Mouse (Mus musculus) lung, embryonic 15.5 days (tissue): ENCODE measurements at regions not wholly inside any gene's neighbourhood (a gene's known extent, or its start where the extent isn't known, plus 50 kb on each side); places are given as distances from the start of the nearest gene placed in this dataset.

Source experiments
- ATAC-seq: fragments of 200-750 bp; cut with Nextera tagmentation; 2 replicates; pipeline ENCODE4 v1.8.0; 2017; ENCODE audit warnings: moderate number of reproducible peaks, borderline replicate concordance; ENCODE audit not compliant: low FRiP score, low TSS enrichment; ENCODE audit errors: extremely low read depth
- H3K27ac ChIP-seq: fragments of 300-500 bp; sonication (generic); 2 replicates; pipeline ENCODE4 v1.5.1; 2015; ENCODE audit warnings: moderate library complexity, mild to moderate bottlenecking, inconsistent platforms
- H3K27me3 ChIP-seq: fragments of 300-500 bp; sonication (generic); 2 replicates; pipeline ENCODE4 v1.6.1; 2015; ENCODE audit warnings: inconsistent platforms
- H3K36me3 ChIP-seq: fragments of 300-500 bp; sonication (generic); 2 replicates; pipeline ENCODE4 v1.6.1; 2015; ENCODE audit warnings: inconsistent platforms
- H3K4me1 ChIP-seq: fragments of 300-500 bp; sonication (generic); 2 replicates; pipeline ENCODE4 v1.6.1; 2015; ENCODE audit warnings: inconsistent platforms
- H3K4me2 ChIP-seq: fragments of 300-500 bp; sonication (generic); 2 replicates; pipeline ENCODE4 v1.6.1; 2015; ENCODE audit warnings: inconsistent platforms, mild to moderate bottlenecking, moderate library complexity
- H3K4me3 ChIP-seq: fragments of 300-500 bp; sonication (generic); 2 replicates; pipeline ENCODE4 v1.5.1; 2015; ENCODE audit warnings: mild to moderate bottlenecking, inconsistent platforms
- H3K9ac ChIP-seq: fragments of 300-500 bp; sonication (generic); 2 replicates; pipeline ENCODE4 v1.6.1; 2015; ENCODE audit warnings: inconsistent platforms
- H3K9me3 ChIP-seq: fragments of 300-500 bp; sonication (generic); 2 replicates; pipeline ENCODE4 v1.6.1; 2016; ENCODE audit warnings: inconsistent platforms
- WGBS: fragments of 180-500 bp; shearing (Covaris S2); methylation state at CpG from one replicate; pipeline ENCODE4 v1.1.7; 2015; 5-methylcytosine and 5-hydroxymethylcytosine counted together

- no peak overlapping the region for H3K9ac ChIP-seq
- no peaks in the 10 kb centered on the region for H3K36me3 ChIP-seq
- no peaks in the 10 kb centered on the region for H3K27me3 ChIP-seq
- H3K27ac ChIP-seq = no peak overlapping the region
- 14% methylated on average over 4 of the region's 4 CpGs for WGBS
- no peak overlapping the region for H3K4me3 ChIP-seq
- no peak for ATAC-seq
- no peaks in the 10 kb centered on the region for H3K9me3 ChIP-seq
- peaks cover 5% of the 10 kb centered on the region; the same call in 1 of the 2 replicates for H3K4me1 ChIP-seq
- no peak overlapping the region for H3K4me2 ChIP-seq
Observed at GRCm38 (mm10) chr7:72474751-72475150, 168.3 kb upstream of the Mctp2 start.

- no peak overlapping the region for H3K27ac ChIP-seq
- peaks cover 5% of the 10 kb centered on the region; the same call in 1 of the 2 replicates for H3K4me1 ChIP-seq
- WGBS = 84% methylated on average over 1 of the region's 1 CpGs
- no peak overlapping the region for H3K4me3 ChIP-seq
- H3K9ac ChIP-seq = no peak overlapping the region
- no peak for ATAC-seq
- H3K9me3 ChIP-seq = no peaks in the 10 kb centered on the region
- H3K36me3 ChIP-seq = no peaks in the 10 kb centered on the region
- no peaks in the 10 kb centered on the region for H3K27me3 ChIP-seq
- H3K4me2 ChIP-seq = no peak overlapping the region
Observed at GRCm38 (mm10) chr7:72478936-72479335, 172.5 kb upstream of the Mctp2 start.

GRCm38 (mm10) chr7:72481275-72481674, 174.9 kb upstream of the Mctp2 start:
- no peak overlapping the region for H3K4me3 ChIP-seq
- WGBS = 85% methylated on average over 2 of the region's 2 CpGs
- H3K9me3 ChIP-seq = no peaks in the 10 kb centered on the region
- H3K9ac ChIP-seq = no peak overlapping the region
- H3K27ac ChIP-seq = no peak overlapping the region
- ATAC-seq = no peak
- no peaks in the 10 kb centered on the region for H3K4me1 ChIP-seq
- H3K36me3 ChIP-seq = no peaks in the 10 kb centered on the region
- no peaks in the 10 kb centered on the region for H3K27me3 ChIP-seq
- no peak overlapping the region for H3K4me2 ChIP-seq

- H3K36me3 ChIP-seq = no peaks in the 10 kb centered on the region
- no peaks in the 10 kb centered on the region for H3K4me1 ChIP-seq
- H3K4me3 ChIP-seq = no peak overlapping the region
- no peaks in the 10 kb centered on the region for H3K9me3 ChIP-seq
- no peak for ATAC-seq
- H3K4me2 ChIP-seq = no peak overlapping the region
- H3K27me3 ChIP-seq = no peaks in the 10 kb centered on the region
- H3K27ac ChIP-seq = no peak overlapping the region
- H3K9ac ChIP-seq = no peak overlapping the region
Observed at GRCm38 (mm10) chr7:72490161-72490560, 183.8 kb upstream of the Mctp2 start.

GRCm38 (mm10) chr7:72493292-72493691, 186.9 kb upstream of the Mctp2 start:
- Histone ChIP-seq H3K36me3 (no peaks in the 10 kb centered on the region), H3K9me3 (no peaks in the 10 kb centered on the region), H3K4me2 (no peak overlapping the region), H3K9ac (no peak overlapping the region), H3K27me3 (no peaks in the 10 kb centered on the region), H3K4me1 (no peaks in the 10 kb centered on the region), H3K4me3 (no peak overlapping the region), H3K27ac (no peak overlapping the region)
- ATAC-seq = no peak

GRCm38 (mm10) chr7:72496933-72497631, 190.7 kb upstream of the Mctp2 start:
- WGBS = 46% methylated on average over 7 of the region's 7 CpGs
- H3K4me1 ChIP-seq = no peaks in the 10 kb centered on the region
- H3K9me3 ChIP-seq = no peaks in the 10 kb centered on the region
- H3K4me2 ChIP-seq = no peak overlapping the region
- no peaks in the 10 kb centered on the region for H3K27me3 ChIP-seq
- no peak for ATAC-seq
- H3K27ac ChIP-seq = 0 out of 2 replicates have a peak overlapping the region, but pooled peaks have one; percentile 2
- no peaks in the 10 kb centered on the region for H3K36me3 ChIP-seq
- no peak overlapping the region for H3K9ac ChIP-seq
- no peak overlapping the region for H3K4me3 ChIP-seq

GRCm38 (mm10) chr7:72498562-72499230, 192.3 kb upstream of the Mctp2 start:
- H3K27ac ChIP-seq = no peak overlapping the region
- H3K27me3 ChIP-seq = no peaks in the 10 kb centered on the region
- WGBS = 50% methylated on average over 4 of the region's 4 CpGs
- H3K36me3 ChIP-seq = no peaks in the 10 kb centered on the region
- H3K4me3 ChIP-seq = no peak overlapping the region
- no peak for ATAC-seq
- no peak overlapping the region for H3K4me2 ChIP-seq
- H3K9me3 ChIP-seq = no peaks in the 10 kb centered on the region
- H3K4me1 ChIP-seq = no peaks in the 10 kb centered on the region
- no peak overlapping the region for H3K9ac ChIP-seq

GRCm38 (mm10) chr7:72499788-72500187, 193.4 kb upstream of the Mctp2 start:
- no peak overlapping the region for H3K9ac ChIP-seq
- H3K27me3 ChIP-seq = no peaks in the 10 kb centered on the region
- 77% methylated on average over 5 of the region's 5 CpGs for WGBS
- no peak for ATAC-seq
- no peak overlapping the region for H3K27ac ChIP-seq
- no peaks in the 10 kb centered on the region for H3K4me1 ChIP-seq
- H3K9me3 ChIP-seq = no peaks in the 10 kb centered on the region
- no peaks in the 10 kb centered on the region for H3K36me3 ChIP-seq
- no peak overlapping the region for H3K4me3 ChIP-seq
- no peak overlapping the region for H3K4me2 ChIP-seq

- Histone ChIP-seq H3K27ac (no peak overlapping the region), H3K4me2 (no peak overlapping the region), H3K27me3 (no peaks in the 10 kb centered on the region), H3K4me3 (no peak overlapping the region), H3K4me1 (no peaks in the 10 kb centered on the region), H3K36me3 (no peaks in the 10 kb centered on the region), H3K9me3 (no peaks in the 10 kb centered on the region), H3K9ac (no peak overlapping the region)
- 71% methylated on average over 3 of the region's 3 CpGs for WGBS
- ATAC-seq = no peak
Observed at GRCm38 (mm10) chr7:72500190-72500589, 193.8 kb upstream of the Mctp2 start.

GRCm38 (mm10) chr7:72500996-72501395, 194.6 kb upstream of the Mctp2 start:
- no peaks in the 10 kb centered on the region for H3K9me3 ChIP-seq
- no peaks in the 10 kb centered on the region for H3K27me3 ChIP-seq
- H3K4me3 ChIP-seq = no peak overlapping the region
- no peak overlapping the region for H3K27ac ChIP-seq
- H3K4me1 ChIP-seq = no peaks in the 10 kb centered on the region
- WGBS = 72% methylated on average over 6 of the region's 6 CpGs
- no peak for ATAC-seq
- H3K9ac ChIP-seq = no peak overlapping the region
- H3K4me2 ChIP-seq = no peak overlapping the region
- H3K36me3 ChIP-seq = no peaks in the 10 kb centered on the region

- no peak overlapping the region for H3K4me3 ChIP-seq
- H3K27ac ChIP-seq = no peak overlapping the region
- peaks cover 3% of the 10 kb centered on the region; the same call in 1 of the 2 replicates for H3K4me1 ChIP-seq
- no peaks in the 10 kb centered on the region for H3K9me3 ChIP-seq
- no peak for ATAC-seq
- no peak overlapping the region for H3K4me2 ChIP-seq
- 93% methylated on average over 3 of the region's 3 CpGs for WGBS
- H3K9ac ChIP-seq = no peak overlapping the region
- H3K27me3 ChIP-seq = no peaks in the 10 kb centered on the region
- no peaks in the 10 kb centered on the region for H3K36me3 ChIP-seq
Observed at GRCm38 (mm10) chr7:72501431-72501830, 195.0 kb upstream of the Mctp2 start.

GRCm38 (mm10) chr7:72503756-72504155, 197.3 kb upstream of the Mctp2 start:
- Histone ChIP-seq H3K9ac (no peak overlapping the region), H3K27me3 (no peaks in the 10 kb centered on the region), H3K9me3 (no peaks in the 10 kb centered on the region), H3K4me1 (peaks cover 7% of the 10 kb centered on the region; the same call in 1 of the 2 replicates), H3K4me3 (no peak overlapping the region), H3K36me3 (no peaks in the 10 kb centered on the region), H3K27ac (no peak overlapping the region), H3K4me2 (no peak overlapping the region)
- ATAC-seq = no peak
